Mouse (Mus musculus) small intestine, adult 2 months (tissue): ENCODE measurements around the gene Rbms1.

Experiments used
- CTCF ChIP-seq: fragments of 200-500 bp; IDR thresholded peaks from 2 replicates; pipeline ENCODE4 v1.5.1; 2012; ENCODE audit warnings: low read depth, mild to moderate bottlenecking, control low read depth, inconsistent platforms, low read length, moderate library complexity, mixed read lengths; ENCODE audit not compliant: insufficient replicate concordance, insufficient read length; ENCODE audit errors: extremely low read depth
- POLR2A ChIP-seq: fragments of 200-500 bp; IDR thresholded peaks from 2 replicates; pipeline ENCODE4 v1.6.1; 2012; ENCODE audit warnings: low read depth, mild to moderate bottlenecking, control low read depth, inconsistent platforms, low read length, moderate library complexity

- TF ChIP-seq CTCF: no peak
- TF ChIP-seq POLR2A: no peak
Observed at GRCm38 (mm10) chr2:60826406-60827151, 136.4 kb downstream of the Rbms1 start.
